Mouse (Mus musculus): Measurements from ENCODE around the gene Klk10.

Gene Klk10

DNA sequence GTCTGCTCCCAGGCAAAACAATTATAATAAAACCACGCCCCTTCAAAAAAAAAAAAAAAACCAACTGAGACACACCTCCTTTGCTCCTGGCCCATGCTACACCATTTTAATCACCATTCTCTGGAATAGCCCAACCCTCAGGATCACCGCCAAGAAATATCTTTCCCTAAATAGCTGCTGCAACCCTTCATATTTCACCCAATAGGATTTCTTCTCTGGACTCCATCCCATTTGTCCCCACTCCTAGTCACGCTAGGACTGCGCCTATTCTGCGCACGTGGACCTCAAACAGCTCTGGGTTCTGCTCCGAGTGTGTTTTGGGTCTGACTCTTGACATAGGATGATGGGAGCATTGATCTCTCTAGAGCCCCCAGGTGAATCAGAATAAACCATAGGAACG is 15.5 kb downstream of the Klk10 start:
- DNase-seq (ENCODE audit: low spot score) = no peak

- peak; percentile 59 for DNase-seq (ENCODE audit: low spot score)
These were observed 16.5 kb downstream of the Klk10 start, which contains the start of gene Klk8 for GRCm38 (mm10) chr7:43797333-43797769. Gene Klk8, plus strand, starts transcription at chr7:43797577.

- DNase-seq (ENCODE audit: low spot score) = peak; percentile 55
These were observed 17.1 kb downstream of the Klk10 start for GRCm38 (mm10) chr7:43797844-43798462.

GRCm38 (mm10) chr7:43799876-43800275 is 19.0 kb downstream of the Klk10 start:
- DNase-seq (ENCODE audit: low spot score) = no peak

GRCm38 (mm10) chr7:43810994-43811393 is 30.2 kb downstream of the Klk10 start, which contains the start of gene Klk7:
Gene Klk7, plus strand, starts transcription at chr7:43811294.
- no peak for DNase-seq (ENCODE audit: low spot score)

DNA sequence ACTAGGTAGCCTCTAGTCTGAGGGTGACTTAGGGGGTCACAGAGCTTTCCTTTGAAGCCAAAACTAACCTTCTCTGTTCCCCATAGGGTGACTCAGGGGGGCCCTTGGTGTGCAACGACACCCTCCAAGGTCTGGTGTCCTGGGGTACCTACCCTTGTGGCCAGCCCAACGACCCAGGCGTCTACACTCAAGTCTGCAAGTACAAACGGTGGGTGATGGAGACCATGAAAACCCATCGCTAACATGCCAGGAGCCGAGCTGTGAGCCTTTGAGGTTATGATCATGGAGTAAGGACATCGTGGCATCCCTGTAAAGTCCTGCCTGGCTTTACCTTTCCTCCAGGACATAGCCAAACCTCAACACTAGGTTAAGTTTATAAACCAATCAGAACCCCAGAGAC is 34.4 kb downstream of the Klk10 start:
- no peak for DNase-seq (ENCODE audit: low spot score)

DNA sequence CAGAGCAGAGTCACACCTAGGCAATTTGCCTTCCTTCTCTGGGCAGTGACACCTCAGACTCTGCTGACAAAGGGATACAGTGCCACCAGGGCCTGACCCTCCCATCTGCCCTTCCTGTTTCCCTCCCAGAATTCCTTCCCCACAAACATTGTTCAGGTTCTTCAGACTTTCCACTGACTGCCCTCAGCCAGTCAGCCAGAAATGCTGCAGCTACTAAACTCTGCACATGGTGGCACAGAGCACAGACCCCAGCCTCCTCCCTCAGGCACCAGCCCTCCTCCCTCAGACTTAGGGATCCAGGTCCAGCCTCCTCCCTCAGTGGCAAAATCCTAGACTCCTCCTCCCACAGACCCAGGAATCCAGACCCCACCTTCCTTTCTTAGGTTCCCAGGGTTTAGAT is 35.9 kb downstream of the Klk10 start:
- no peak for DNase-seq (ENCODE audit: low spot score)

- DNase-seq (ENCODE audit: low spot score) = no peak
These were observed 40.7 kb downstream of the Klk10 start for GRCm38 (mm10) chr7:43821581-43821980.

- DNase-seq (ENCODE audit: low spot score) = no peak
These were observed 43.4 kb downstream of the Klk10 start, which contains the start of gene Klk6 for GRCm38 (mm10) chr7:43824199-43824598. Gene Klk6, plus strand, starts transcription at chr7:43824499.

DNA sequence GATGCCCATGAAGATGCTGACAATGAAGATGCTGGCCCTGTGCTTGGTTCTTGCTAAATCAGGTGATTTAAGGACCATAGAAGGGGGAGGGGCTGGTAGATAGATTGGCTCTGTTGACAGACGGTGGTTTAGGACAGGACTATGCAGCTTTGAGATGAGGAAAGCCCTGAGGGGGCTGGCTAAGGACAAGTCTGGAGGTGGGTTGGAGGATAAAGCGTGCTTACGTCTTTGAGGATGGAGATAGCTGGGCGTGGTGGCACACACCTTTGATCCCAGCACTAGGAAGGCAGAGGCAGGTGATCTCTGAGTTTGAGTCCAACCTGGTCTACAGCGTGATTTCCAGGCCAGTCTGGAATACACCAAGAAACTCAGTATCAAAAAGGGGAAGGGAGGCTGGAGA is 45.2 kb downstream of the Klk10 start:
- DNase-seq (ENCODE audit: low spot score) = no peak

DNA sequence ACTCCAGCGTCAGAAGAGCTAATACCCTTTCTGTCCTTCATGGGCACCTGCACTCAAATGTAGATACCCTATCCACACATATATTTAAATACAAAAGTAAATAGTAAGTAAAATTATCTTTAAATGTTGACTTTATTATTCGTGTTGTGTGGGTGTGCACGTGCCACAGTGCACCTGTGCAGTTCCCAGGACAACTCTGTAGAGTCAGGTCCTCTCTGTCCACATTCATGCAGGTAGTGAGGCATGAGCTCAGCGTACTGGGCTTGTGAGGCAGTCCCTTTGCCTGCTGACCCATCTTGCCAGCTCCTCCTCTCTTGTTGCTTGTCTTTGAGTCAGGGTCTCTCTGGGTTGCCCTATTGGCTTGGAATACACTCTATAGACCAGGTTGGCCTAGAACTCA is 46.9 kb downstream of the Klk10 start:
- DNase-seq (ENCODE audit: low spot score) = no peak

GRCm38 (mm10) chr7:43829006-43829405 is 48.2 kb downstream of the Klk10 start:
- no peak for DNase-seq (ENCODE audit: low spot score)
